Mouse (Mus musculus): ENCODE data around the gene Nrl.
A peak's percentile ranks its signal among the peaks of the same experiment; 100 is the strongest.

The Nrl gene

DNA sequence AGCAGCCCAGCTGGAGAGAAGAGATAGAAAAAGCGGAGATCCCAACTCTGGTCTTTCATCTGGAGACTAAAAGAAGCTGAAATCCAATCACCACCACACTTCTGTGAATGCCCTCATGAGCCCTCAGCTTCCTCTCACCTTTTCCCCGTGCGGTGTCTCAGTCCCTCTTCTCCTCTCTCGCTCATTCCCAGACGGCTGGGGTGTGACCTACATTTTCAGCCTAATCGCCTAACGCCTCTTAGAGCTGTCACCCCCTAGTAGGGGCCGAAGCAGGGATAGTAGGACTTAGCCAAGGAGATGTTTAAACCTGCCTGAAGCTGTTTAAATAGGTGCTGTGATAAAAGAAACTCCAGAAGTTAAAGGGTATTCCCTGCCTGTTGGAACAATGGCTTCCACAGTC, at the start of gene Nrl:
Nrl (minus strand) TSS at position 197 of the 400 bp plus-strand sequence.
- DNase-seq, result peak; percentile 81

DNA sequence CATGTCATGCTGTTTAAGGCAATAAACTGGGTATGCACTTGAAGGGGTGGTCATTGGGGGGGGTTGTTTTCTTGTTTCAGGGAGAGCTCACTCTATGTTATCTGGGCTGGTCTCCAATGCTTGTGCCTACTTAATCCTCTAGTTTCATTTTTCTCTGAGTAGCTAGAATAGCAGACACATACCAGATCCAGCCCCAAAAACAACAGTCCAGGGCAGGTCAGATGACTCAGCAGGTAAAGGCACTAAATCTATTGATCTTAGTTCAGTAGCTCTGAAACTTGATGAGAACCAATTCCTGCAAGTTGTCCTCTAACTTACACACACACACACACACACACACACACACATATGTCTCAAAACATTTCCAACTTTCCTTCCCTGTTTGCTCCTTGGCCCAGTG, 47.0 kb upstream of the Nrl start:
- no peak for DNase-seq

DNA sequence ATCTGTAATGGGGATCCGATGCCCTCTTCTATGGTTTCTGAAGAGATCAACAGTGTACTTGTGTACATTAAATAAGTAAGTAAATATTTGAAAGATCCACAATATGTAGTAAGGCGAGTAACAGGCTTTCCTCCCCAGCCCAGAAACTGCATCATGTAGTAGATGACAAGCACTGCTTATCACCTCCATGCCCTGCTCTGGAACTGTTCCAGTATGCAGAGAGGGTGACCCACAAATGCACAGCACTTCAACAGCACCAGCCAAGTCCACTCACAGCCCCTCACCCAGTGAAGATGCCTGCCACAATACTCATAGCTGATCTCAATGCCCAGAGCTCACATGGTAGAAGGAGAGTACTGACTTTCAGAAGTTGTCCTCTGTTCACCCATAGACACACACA, 45.8 kb upstream of the Nrl start:
- DNase-seq, result no peak

DNA sequence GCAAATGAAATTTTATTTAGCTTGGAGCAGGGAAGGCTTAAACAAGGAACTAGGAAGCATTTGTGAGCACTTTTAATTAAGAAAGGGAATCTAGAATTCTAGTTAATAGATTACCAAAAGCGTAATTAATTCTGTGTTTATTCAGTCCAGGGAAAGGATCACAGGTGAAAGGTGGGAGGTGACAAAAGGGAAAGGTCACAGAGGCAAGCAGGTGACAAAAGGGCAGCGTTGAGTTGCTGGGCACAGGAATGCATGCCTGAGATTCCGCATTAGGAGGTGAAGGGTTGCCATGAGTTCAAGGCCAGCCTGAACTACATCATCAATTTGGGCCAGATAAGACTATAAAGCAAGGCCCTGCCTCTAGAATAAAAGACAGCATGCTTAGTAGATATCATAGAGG, 42.7 kb upstream of the Nrl start:
- DNase-seq, result no peak

DNA sequence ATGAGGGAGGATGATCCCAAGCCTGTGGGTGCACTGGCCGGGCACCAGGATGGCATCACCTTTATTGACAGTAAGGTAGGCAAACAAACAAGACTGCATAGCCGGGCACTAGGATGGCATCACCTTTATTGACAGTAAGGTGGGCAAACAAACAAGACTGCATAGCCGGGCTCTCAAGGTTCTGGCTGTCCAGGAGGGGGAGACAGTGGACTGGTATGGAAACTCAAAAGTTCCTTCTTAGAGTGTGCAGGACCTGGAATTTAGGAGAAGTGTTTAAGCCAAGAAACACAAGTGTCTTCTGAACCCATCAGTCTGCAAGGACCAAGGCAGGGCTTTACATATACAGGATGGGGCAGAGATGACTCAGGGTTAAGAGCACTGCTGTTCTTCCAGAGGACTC, 41.0 kb upstream of the Nrl start:
- no peak for DNase-seq

DNA sequence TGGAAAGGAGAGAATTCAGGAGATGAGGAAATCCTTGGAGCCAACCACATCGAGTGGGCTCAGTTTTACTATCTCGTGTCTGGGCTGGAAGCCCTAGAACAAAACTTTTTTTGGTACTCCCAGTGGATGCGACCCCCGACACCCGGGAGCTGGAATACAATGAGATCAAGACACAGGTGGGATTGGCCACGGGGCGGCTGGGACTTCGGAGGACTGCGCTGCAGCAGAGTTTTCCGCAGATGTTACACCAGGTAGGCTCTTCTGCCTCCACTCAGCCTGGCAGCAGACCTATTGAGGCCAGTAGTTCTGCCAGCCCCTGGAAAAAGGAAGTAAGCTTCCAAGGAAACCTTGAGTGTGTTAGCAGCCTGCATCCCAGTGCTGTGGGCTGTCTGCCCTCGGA, 38.5 kb upstream of the Nrl start:
- DNase-seq, result peak; percentile 90

DNA sequence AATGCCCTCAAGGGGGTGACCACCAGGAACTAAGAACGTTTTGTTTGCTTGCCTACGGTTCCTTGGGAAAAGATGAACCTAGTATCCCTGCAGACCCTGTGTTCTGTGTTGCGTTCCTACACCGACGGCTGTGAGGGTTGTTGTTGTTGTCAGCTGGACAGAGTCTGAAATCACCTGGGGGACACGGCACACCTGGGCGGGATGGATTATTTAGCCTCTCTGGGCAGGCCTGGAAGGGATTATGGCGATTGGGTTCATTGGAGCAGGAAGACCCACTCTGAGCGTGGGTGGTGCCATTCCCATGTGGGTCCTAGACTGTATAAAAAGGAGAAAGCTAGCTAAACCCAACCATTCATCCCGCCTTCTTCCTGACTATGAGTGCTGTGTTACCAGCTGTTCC, 37.1 kb upstream of the Nrl start:
- DNase-seq, result peak; percentile 94

DNA sequence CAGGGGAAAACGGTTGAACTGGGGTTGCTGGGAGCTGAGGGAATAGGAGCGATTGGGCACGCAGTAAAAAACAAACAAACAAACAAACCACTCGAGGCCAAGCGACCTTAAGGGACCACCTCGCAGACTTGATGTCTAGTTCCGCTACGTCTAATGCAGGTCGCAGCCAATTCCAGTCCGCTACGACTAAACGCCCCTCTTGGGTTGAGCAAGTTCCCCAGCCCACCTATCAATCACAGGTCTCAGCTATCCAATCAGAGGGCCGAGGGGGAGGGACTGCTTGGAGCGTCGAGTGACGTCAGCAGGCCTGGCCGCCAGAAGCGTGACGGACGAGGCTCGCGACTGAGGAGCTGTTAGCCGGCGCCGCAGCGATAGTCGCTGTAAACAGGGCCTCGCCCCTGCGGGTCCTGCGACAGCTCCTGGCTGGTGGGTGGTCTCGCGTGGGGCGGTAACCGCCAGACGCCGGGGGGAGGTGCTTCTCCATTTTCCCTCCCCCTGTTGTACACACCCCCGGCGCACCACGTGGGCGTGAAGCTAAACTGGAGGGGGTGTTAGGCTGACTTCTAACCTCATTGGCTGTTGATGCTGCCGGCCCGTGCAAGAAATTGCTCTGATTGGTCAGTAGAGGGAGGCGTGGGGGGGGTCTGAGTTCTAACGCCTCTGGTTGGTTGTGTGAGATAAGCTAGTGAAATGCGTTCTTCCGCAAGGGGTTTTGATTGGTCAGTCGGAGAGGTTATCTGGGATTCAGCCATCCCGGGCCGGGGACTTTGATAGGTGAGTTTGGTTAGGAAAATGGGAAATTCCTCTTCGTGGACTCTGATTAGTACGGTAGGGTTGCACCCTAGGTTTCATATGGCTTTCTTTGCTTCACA, 35.7 kb upstream of the Nrl start, which contains the start of gene A730061H03Rik:
A730061H03Rik (minus strand) TSS at position 205 of the 872 bp plus-strand sequence.
- peak; percentile 100 for DNase-seq

DNA sequence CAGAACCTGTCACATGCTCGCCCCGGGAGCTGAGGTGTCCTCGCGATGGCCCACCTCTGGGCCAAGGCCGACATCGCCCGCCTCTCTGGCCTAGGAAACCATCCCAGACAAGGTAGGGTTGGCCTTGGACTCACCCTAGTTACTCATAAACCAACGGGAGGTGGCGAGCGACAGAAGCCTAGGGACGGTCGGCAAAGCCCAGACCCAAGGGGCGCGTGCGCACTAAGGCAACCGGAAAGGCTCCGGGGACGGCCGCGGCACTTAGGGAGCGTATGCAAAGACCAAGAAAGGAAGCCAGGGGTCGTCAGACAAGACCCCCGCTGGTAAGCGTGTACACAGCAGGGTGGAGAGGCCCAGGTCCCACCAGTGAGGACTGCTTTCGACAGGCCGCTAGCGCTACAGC, 35.0 kb upstream of the Nrl start, which contains the start of gene Dcaf11:
Dcaf11 (plus strand) TSS at position 208 of the 403 bp plus-strand sequence.
- DNase-seq, result peak; percentile 99

DNA sequence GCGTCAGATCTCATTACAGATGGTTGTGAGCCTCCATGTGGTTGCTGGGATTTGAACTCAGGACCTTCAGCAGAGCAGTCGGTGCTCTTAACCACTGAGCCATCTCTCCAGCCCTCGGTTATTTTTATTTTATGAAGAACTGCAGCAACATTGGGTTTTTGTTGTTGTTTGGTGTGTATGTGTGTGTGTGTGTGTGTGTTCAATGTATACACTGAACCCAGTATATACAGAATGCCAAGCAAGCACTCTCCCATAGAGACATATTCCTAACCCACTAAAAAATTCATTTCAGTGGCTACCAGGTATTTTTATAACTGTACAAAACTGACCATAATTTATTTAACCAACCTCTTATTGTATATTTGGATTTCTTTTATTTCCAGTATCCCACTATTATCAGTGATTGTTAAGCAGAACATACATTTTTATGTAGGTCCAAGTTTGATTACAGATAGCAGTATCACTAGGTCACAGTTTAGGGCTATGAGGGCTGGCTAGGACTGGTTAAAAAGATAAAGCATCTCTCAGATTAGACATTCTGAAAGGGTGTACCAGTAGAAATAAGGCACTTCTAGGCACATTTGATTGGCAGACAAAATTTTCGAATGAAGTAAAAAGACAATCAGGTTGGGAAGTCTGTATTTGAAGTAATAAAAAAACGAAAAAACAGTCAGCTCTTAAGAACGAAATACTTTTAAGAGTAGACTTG, 34.1 kb upstream of the Nrl start:
- DNase-seq, result no peak

DNA sequence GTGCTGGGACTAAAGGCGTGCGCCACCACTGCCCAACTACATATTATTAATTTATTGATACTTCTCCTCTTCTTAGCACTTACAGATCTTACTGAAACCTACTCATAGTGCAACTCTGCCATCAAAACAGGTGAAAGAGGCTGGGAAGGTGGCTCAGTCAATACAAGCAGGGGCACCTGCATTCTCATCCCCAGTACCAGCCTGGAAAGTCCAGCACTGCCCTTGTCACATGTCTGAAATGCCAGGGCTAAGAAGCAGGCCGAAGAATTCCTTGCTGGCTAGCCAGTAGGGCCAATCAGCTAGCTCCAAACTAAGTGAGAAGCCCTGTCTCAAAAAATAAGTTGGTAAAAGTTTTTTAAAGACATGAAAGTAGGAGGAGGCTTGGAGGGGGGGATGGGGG, 32.8 kb upstream of the Nrl start:
- DNase-seq, result no peak

DNA sequence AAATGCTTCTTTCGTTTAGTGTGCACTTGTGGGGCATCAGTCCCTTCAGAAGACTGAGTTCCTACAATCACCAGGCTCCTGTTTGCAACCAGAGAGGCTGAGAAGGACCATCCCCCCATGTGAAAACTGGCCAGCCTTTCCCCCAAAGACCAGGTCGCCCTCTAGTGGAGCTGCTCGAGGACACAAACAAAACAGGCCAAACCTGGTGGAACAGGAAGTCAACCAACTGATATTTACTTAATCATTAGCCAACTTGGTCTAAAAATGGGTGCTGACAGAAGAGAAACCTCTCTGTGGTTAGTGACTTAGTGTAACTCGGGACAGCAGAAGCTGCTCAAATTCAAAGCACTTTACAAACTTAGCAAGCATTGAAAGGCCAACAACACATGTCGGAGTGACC, 32.2 kb upstream of the Nrl start:
- DNase-seq, result peak; percentile 98

DNA sequence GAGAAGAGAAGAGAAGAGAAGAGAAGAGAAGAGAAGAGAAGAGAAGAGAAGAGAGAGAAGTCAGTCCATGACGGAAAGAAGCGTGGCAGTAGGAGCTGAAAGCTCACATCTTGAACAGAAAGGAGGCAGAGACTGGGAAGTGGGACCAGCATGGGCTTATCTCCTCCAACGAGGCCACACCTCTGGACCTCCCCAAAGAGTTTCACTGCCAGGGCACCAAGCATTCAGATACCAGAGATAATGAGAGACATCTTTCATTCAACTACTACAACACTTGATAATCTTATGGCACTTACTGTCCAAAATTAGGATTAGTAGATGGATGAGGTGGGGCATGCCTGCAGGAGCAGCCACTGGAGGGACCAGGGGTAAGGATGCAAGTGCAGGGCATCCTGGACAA, 31.0 kb upstream of the Nrl start:
- DNase-seq, result no peak

DNA sequence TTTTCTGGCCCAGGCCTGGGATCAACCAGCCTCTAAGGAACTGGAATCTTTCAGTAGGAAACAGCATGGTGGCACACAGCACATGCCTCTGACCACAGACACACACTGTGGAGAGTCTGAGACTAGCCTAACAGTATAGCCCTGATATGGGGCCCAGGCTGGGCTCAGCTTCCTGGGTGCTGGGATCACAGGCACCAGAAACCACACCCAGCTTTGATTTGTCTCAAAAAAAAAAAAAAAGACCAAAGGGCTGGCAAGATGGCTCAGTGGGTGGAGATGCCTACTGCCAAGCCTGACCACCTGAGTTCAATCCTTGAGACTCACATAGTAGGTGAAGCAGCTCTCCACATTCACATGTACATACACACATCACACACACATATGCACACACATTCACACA, 29.9 kb upstream of the Nrl start:
- DNase-seq, result no peak

DNA sequence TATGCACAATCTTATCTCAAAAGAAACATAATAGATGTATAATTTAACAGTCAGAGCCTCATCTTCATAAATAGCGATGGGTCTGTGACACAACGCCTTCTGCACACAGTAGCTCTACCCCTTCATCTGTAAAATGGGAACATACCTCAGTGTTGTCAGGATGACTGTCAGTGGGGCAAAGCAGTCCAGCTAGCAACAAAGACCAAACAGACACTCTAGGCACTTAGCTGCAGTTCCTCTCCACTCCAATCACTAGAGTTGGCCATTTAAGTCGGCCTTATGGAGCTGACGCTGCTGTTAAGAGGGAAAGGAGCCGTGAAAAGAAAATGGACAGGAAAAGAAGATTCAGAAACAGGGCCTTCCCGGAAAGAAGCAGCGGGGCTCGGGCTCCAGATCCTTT, 27.0 kb upstream of the Nrl start:
- DNase-seq, result no peak

DNA sequence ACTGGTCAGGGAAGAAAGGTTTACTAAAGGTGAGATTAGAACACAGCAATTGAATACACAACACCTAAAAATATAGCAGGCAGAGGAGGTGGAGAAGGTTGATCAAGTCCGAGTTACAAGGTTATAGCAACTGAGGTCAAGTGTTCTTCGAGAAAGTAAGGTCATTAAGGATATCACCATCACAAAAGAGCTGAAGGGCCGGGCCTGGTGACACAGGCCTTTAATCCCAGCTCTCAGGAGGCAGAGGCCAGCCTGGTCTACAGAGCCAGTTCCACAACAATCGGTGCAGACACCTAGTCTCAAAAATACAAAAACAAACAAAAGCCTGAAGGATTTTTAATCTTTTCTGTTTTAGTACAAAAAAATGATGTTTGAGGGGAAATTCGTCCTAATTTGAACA, 26.6 kb upstream of the Nrl start:
- no peak for DNase-seq

DNA sequence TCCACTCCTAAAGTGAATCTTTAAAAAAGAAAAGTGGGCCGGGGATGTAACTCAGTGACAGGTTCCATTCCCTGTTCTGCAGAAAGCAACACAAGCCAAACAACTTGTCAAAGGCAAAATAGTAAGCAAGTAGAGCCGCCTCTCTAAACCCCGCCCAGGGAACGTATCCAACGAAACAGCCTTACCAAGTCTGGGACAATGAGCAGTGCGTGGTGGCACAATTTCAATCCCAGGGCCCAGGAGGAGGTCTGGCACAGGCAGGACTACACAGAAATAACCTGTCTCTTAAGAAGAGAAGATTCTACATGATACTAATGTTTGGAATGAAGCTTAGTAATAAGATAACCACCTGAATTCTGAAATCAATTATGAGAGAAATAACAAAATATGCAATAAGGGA, 25.4 kb upstream of the Nrl start:
- DNase-seq, result no peak

DNA sequence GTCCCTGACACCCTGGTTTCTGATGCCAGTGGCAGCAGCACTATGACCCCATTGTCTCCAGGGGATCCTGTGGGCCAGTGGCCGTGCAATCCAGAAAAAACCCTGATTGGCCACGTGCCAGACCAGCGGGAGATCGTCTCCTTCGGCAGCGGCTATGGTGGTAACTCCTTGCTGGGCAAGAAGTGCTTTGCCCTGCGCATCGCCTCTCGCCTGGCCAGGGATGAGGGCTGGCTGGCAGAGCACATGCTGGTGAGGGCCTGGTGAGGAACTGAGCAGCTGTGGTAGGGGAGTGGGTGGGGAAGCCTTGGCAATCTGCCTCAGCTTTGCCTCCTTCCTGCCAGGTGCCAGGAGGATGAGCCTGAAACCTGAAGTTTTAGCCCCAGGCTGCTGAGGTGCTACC, 19.6 kb upstream of the Nrl start:
- no peak for DNase-seq

DNA sequence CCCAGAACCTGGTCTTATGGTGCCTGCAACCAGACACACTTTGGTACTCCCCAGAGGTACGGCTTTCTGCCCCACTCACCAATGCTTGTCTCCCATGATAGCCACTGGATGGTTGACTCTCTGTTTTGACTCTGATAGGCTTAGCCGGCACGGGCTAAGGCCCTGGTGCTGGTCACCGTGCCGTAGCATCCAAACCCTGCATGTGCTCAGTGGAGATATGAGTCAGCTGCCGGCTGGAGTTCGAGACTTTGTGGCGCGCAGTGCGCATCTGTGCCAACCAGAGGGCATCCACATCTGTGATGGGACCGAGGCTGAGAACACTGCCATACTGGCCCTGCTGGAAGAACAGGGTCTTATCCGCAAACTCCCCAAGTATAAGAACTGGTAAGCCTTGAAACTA, 17.5 kb upstream of the Nrl start:
- no peak for DNase-seq

DNA sequence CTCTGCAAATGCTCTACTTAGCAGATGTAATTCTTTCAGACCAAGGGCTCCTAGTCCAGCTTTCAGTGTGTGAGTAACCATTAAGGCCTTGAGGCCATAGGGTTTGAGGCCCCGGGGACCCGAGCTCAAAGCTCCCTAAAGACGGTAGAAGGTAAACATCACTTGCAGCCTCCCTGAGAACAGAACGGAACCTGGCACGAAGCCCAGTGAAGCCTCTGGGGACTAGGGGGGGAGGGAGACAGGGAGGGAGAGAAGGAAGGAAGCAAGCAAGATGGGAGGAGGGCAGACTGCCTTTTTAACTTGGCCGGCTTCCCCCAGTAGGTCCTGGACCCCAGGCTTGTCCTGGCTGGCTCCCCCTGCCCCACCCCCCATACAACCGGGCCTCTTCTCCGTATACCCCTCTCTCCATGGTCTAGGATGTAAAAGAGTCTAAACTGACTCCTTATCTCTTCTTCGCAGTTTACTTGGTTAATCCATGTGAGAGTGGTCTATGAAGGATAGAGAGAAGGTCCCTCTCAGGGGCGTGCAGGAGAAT, 16.1 kb upstream of the Nrl start:
- DNase-seq, result peak; percentile 99

DNA sequence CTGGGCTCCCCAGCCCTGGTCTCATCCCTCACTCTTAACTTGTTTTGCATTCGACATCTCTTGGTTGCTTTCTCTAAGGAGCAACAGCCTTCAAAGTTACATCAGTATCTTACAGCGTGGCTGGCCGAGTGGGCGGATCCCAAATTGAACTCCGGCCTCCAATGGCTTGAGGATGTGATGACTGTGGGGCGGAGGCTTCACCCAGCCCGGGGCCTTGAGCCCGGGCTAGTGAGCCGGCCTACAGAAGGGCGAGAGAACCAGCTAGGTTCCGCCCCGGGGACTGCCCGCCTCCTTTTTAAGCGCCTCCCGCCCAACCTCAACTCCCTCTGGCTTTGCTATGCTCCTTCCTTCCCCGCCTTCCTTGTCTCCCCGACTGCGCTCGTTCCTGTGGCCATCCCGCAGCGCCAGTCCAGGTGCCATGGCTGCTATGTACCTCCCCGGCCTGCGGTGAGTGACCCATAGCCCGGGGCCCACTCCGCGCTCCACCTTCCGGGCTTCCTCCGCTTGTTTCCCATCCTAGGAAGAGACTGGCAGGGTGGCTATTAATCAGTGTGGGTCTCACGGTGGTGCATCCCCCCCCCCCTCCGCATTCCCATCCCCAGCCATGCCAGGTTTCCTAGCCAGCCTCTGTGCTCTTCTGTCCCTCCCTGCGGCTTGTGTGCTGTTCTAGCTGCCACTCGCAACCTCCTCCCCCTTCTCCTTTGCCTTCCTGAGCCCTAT, 15.4 kb upstream of the Nrl start, which contains the start of gene Pck2:
Pck2 (plus strand) TSS at position 200 of the 720 bp plus-strand sequence.
- DNase-seq, result peak; percentile 100

DNA sequence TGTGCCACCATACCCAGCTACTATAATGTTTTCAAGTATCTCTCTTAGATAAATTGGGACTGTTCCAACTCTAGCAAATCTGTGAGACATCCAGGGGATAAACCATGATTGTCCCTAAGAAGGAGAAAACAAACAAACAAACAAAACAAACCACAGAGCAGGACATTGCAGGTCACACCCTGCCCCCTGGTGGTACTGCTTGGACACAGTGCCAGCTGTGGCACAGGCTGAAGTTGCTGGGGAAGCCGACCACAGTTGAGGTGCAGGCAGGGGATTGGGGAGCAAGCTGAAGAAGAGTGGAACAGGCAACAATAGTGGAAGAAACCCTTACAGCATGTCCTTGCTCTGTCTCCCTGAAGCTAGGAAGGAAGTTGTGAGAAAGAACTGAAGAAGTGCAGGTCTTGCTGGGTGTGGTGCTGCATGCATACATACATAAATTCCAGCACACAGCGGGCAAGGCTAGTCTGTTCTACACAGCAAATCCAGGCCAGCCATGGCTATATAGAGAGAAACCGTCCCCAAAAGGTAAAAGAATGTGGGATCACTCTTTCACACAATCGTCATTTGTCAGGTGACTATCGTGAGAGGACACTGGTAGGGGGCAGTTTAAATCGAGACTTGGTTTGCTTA, 11.4 kb upstream of the Nrl start:
- DNase-seq, result no peak

DNA sequence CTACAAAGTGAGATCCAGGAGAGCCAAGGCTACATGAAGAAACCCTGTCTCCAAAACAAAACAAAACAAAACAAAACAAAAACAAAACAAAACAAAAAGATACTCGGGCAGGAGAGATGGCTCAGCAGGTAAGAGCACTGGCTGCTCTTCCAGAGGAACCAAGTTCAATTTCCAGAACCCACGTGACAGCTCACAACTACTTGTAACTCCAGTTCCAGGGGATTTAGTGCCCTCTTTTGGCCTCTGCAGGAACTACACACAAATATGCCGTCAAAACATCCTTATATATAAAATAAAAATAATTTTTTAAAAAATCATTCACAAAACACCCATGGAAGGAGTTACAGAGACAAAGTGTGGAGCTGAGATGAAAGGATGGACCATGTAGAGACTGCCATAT, 3.2 kb upstream of the Nrl start:
- no peak for DNase-seq

All from heart, adult 11 months (tissue).